Mouse (Mus musculus) layer of hippocampus, adult 2 months (tissue): ENCODE results near the gene Fam107b. TPM values are rescaled to one million over a fixed set of nuclear protein-coding genes. Genes with fewer than 3 reads are reported as not detected.

Experiments
- DNase-seq, 2 experiments: peaks; one replicate each; pipeline ENCODE4 v3.0.0; 2022; ENCODE audit warnings: low spot score in 2 of 2
- H3K27ac ChIP-seq: fragments of 200-600 bp; 2 replicates; pipeline ENCODE4 v1.8.1; 2022
- H3K4me3 ChIP-seq: fragments of 200-600 bp; 2 replicates; pipeline ENCODE4 v1.8.1; 2022; ENCODE audit warnings: mild to moderate bottlenecking
- CTCF ChIP-seq: fragments of 200-600 bp; conservative IDR thresholded peaks from 2 replicates; pipeline ENCODE4 v1.8.1; 2022; ENCODE audit warnings: antibody characterized with exemption, mild to moderate bottlenecking, moderate library complexity
- total RNA-seq, 2 experiments: library from RNA; stranded (reverse); gene quantifications; 2 replicates each; pipeline ENCODE4 v1.2.3; 2021

Fam107b gene
- total RNA-seq, 2 experiments from 2014 or later = 11.4 to 20.1 TPM

GRCm38 (mm10) chr2:3656834-3657233 is 86.5 kb downstream of the Fam107b start:
- no peak for TF ChIP-seq CTCF
- no peak for DNase-seq
- Histone ChIP-seq H3K27ac (no peak overlapping the region), H3K4me3 (no peak overlapping the region)

GRCm38 (mm10) chr2:3657376-3657775 is 87.1 kb downstream of the Fam107b start:
- no peak for TF ChIP-seq CTCF
- Histone ChIP-seq H3K4me3 (no peak overlapping the region), H3K27ac (no peak overlapping the region)
- DNase-seq = no peak

- no peak for DNase-seq
- H3K4me3 ChIP-seq = no peak overlapping the region
- H3K27ac ChIP-seq = no peak overlapping the region
- TF ChIP-seq CTCF = no peak
Observed at GRCm38 (mm10) chr2:3657811-3658730, 87.8 kb downstream of the Fam107b start.

DNA sequence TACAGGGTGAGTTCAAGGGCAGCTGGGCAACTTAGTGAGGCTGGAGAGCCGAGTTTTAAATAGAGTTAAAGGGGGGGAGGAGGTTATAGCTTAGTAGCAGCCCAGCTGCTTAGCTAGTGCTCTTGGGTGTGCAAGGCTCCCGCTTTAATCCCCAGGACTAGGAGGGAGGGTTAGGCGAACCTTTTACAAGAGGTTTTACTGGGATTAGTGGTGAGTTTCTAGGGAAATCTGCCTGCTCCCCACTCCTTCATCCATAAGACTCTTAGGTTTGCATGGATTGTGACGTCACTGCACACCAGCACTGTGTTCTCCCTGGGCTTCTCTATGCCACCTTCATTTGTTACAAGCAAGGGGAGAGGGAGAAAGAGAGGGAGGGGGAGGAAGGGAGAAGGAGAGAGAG is 88.6 kb downstream of the Fam107b start:
- TF ChIP-seq CTCF = no peak
- DNase-seq = no peak

DNA sequence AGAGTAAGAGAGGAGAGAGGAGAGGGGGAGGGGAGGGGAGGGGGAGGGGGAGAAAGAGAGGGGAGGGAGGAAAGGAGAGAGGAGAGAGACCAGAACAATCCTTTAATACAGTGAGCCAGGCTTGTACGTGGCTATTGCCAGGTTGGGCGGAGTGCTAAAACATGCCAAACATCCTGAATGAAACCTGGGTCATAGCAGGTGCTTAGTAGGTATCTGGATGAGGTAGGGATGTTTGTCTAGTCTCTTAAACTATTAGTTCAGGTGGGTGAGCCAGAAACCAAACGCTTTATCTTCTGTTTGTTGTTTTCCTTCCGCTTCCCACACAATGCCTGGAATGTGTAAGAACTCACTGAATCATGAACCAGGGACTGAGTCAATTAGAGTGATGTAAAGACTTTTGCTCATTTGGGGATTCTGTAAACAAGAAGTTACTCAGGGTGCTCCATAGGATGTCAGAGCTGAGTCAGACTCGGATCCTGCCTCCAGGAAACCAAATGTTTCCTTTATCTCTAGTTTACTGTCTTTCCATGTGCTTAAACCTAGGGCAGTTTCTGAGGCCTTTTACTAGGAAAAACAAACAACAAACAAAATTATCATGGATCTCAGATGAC is 89.1 kb downstream of the Fam107b start:
- TF ChIP-seq CTCF = no peak
- no peak overlapping the region for H3K27ac ChIP-seq
- no peak overlapping the region for H3K4me3 ChIP-seq
- no peak for DNase-seq

More for the DNA sequence above, 88.6 kb downstream of the Fam107b start:
- H3K27ac ChIP-seq = no peak overlapping the region
- H3K4me3 ChIP-seq = no peak overlapping the region

DNA sequence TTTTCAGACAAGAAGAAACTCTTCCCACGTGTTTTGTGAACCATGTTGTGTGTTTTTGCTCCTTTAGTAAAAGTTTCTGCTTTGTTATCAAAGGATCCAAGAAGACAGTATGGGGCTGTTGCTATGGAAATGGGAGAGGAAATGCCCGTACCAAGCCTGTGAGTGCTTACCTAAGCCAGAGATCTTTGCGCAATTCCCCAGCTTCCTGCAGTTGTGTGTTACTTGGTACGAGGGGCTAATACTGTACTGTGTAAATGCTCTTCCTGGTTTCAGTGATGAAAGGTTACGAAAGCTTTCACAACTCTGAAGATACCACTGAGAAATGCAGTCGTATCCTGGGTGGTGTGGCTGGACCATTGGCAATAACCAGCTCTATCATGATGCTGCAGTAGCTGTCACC is 93.8 kb downstream of the Fam107b start:
- Histone ChIP-seq H3K27ac (no peak overlapping the region), H3K4me3 (no peak overlapping the region)
- no peak for DNase-seq
- TF ChIP-seq CTCF = no peak

DNA sequence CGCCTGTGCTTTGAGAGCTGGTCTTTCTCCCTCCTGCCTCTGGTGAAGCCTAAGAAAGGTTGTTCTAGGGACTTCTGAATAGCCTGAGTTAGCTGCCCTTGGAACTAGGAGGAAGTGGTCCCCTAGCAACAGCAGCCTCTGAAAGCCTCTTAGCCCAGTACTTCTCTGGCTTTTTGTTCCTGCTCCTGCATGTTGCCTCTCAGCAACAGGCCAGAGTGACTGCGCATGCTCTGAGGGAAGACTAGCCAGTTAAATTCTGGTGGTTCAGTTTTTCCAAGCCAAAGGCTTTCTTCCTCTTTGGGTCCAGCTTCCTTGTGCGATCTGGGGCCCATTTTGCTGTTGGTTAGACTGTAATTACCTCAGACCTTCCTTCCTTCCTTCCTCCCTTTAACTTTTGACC is 98.4 kb downstream of the Fam107b start:
- peak; percentile 46 to 78 for DNase-seq
- no peak for TF ChIP-seq CTCF
- Histone ChIP-seq H3K4me3 (no peak overlapping the region), H3K27ac (peak overlapping the region; percentile 69)

DNA sequence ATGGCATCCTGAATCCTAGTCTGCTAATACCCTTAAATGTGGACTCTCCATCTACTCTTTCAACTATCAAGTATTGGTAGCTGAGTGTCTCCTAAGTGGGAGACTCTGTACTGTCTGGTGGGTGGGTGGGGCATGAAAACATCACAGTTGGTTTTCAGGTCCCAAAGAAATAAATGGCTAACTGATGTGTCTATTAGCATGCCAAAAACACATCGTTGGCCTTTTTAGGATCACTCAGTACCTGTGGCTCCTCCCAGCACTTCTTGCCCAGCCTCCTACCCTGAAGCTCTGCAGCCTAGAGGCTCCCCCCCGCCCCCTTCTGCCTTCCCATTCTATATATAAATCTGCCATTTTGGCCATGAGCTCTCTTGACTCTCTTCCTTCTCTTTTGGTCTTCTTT is 99.4 kb downstream of the Fam107b start:
- Histone ChIP-seq H3K27ac (no peak overlapping the region; the same call in 1 of the 2 replicates), H3K4me3 (no peak overlapping the region)
- DNase-seq = no peak
- TF ChIP-seq CTCF = no peak

DNA sequence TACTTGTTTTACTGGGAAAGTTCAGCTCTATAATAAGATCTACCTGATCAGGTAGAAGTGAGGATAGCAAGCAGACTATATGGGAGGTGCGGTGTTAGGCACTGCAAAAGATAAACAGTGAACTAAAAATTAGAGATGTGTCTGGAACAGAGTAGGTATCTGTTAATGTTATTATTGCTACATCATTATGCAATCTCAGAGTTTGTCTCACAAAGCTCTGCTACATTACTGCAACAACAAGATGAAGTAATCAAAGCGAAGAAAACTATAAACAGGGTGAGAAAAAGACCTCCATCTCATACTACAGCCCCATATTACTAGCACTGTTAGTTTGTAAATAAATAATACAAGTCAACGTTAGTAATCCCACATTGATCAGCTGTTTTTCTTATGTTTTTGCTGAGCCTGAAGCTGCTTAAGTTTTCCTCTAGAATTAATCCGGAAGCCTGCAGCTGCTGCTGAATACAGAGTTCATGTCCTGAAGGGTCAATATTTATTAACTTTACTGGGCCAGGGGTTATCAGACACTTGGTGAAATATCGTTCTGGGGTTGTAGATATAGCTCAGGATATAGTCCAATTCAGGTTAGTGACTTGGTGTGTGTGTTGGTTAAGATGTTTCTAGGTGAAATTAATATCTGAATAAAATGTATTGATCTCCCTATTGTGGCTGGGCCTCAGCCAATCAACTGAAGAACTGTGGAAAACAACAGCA is 102.5 kb downstream of the Fam107b start:
- Histone ChIP-seq H3K27ac (no peak overlapping the region), H3K4me3 (no peak overlapping the region)
- DNase-seq = no peak
- TF ChIP-seq CTCF = no peak

DNA sequence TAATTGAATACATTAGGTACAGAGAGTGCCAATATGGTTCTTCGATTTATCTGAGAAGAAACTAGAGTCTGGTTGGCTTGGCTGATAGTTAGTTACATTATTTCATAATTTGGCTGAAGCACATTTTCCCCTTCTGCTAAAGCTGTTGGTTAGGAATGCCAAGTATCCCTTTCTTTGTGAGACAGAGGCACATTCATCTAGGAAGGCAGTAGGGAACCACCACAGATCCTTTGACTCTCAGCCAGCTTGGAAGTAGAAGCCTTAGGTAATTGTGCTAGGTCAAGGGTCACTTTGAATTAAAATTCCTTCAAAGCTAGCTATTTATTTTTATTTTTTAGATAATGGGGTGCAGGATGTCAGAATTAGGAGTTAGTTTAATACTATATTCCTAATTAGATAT is 105.2 kb downstream of the Fam107b start:
- no peak for DNase-seq
- Histone ChIP-seq H3K27ac (no peak overlapping the region), H3K4me3 (no peak overlapping the region)
- TF ChIP-seq CTCF = no peak

GRCm38 (mm10) chr2:3682699-3683098 is 112.4 kb downstream of the Fam107b start:
- no peak for DNase-seq
- no peak for TF ChIP-seq CTCF

GRCm38 (mm10) chr2:3683343-3683742 is 113.1 kb downstream of the Fam107b start:
- Histone ChIP-seq H3K4me3 (no peak overlapping the region; the same call in 1 of the 2 replicates), H3K27ac (peak overlapping the region; percentile 57)
- no peak for TF ChIP-seq CTCF
- no peak for DNase-seq

More at GRCm38 (mm10) chr2:3682699-3683098, 112.4 kb downstream of the Fam107b start:
- Histone ChIP-seq H3K4me3 (no peak overlapping the region), H3K27ac (no peak overlapping the region)

- peak overlapping the region; percentile 57 for H3K27ac ChIP-seq
- no peak overlapping the region; the same call in 1 of the 2 replicates for H3K4me3 ChIP-seq
- DNase-seq = peak in 1 of 2 experiments; percentile 10
- no peak for TF ChIP-seq CTCF
Observed at GRCm38 (mm10) chr2:3683751-3684229, 113.5 kb downstream of the Fam107b start.
